Mouse (Mus musculus): ENCODE measurements around the gene Grip2.

Gene Grip2

DNA sequence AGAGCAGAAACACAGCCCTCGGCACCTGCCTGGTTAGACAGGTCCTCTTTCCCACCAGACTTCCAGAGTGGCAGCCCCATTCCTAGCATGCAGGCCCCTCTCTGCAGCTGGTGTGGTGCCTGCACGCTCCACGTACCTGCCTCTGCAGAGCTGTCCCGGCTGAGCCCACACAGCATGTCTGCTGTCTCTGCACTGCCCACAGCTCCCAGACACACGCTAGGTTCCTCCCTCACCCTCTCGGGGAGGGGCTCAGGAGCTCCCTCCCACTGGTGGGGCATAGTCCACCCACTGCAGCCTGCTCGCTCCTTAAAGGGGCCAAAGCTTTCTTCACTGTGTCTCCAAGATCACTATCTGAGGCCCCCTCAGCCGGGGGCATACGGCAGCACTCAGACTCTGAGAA, 31.0 kb downstream of the Grip2 start:
- no peak for DNase-seq (ENCODE audit: extremely low read depth, low read depth)

GRCm38 (mm10) chr6:91795640-91796039, 31.4 kb downstream of the Grip2 start:
- no peak for DNase-seq (ENCODE audit: extremely low read depth, low read depth)

DNA sequence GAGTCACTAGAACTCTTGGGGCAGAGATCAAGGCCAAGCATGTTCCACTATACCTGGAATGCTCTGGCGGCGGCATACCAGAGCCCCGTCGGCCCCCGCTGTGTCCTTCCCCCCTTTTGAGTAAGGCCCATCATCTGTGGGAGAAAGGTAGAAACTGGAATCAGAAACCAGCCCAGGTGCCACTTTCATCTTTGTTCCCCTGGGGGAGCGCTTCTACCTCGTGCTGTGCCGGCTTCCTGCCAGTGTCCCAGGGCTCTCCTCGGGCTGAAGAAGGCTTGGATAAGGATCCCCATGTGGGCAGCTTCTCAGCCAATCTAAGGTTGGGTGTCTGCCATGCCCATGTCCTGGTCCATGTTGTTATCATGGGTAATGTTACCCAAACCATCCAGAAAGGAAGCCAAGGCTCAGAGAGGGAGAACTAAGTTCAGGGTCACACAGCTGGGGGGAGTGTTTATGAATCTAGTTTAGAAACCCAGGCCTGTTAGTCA, 38.7 kb downstream of the Grip2 start:
- no peak for DNase-seq (ENCODE audit: extremely low read depth, low read depth)

GRCm38 (mm10) chr6:91785018-91785417, 42.0 kb downstream of the Grip2 start:
- DNase-seq (ENCODE audit: extremely low read depth, low read depth): no peak

DNA sequence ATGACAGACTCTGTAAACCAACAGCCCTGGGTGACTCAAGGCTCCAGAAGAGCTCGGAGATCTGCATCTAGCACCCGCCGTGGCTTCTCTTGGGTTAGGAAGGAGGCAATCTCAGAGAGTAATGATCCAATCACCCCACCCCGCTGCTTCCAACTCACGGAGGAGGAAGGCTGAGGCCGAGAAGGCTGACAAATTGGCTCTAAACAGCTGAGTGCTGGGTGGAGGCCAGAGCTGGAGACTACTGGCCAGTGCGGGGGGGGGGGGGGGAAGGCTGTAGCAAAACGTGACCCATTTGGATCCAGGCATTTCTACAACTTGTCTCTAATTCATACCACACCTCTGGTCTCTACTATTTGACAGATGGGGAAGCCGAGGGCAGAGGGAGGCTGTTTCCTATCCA, 47.8 kb downstream of the Grip2 start:
- no peak for DNase-seq (ENCODE audit: extremely low read depth, low read depth)

- no peak for DNase-seq (ENCODE audit: extremely low read depth, low read depth)
These were observed 50.5 kb downstream of the Grip2 start for GRCm38 (mm10) chr6:91776543-91776942.

DNA sequence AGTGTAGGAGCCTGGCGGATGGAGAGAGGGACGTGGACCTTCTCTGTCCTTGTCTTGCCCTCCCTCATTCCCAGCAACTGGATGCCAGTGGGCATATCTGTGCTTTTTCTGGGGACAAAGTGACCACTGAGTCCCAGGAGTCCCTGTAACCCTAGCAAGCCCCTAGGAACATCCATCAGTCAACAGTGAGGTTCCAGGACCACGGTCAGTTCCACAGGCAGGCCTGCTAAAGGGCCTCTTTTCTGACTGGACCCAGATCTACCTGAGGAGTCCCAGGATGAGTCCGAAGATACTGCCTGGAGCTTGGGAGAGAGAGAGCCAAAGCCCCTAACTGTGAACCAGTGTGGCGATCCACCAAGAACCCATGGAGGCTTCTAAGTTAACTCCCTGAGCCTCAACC, 53.1 kb downstream of the Grip2 start:
- DNase-seq (ENCODE audit: extremely low read depth, low read depth): no peak

DNA sequence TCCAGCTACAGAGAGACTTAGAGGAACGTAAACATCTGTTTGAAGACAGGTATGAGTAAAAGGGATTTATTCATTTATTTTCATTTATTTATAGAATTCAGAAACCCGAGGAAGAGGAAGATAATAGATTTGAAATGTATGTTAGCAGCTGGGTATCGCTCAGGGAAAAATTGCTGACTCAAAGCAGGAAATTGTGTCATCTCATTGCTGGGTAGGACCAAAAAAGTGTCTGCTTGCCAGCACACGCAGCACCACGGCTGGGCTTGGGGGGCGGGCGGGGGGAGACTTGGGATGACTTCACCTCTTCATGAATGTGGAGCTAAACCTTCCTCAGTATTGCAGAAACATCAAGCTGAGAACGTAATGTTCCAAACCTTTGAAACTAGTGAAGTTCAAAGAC, 59.5 kb downstream of the Grip2 start:
- no peak for DNase-seq (ENCODE audit: extremely low read depth, low read depth)

DNA sequence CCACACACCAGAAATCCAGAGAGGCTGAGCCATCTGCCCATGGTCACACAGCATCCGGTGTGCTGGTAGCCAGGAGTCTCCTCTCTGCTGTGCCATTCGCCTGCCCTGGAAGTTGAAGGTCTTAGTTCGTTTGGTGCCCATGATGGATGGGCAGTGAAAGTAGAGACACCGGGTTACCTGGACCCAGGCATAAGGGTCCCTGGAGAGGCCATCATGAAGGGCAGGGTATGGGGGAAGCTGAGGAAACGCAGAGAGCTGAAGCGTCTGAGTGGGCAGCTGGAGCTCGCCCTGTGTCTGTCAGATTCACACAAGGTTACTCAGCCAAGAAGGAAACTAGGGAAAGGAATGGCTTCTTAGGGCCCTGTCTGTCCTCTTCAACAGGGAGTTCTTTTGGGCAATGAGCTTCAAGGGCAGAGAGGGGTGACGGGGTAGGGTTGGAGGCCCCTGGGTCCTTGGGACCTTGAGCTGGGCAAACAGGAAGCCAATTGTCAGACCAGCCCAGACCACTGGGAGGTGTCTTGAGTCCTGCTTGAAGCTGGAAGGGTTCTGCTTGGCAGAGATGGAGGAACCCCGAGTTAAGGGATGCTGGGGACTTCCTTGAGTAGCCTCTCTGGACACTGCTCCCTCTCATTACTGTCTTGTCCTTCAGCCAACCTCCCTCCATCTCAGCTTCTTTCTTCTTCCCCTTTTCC, 64.9 kb downstream of the Grip2 start:
- no peak for DNase-seq (ENCODE audit: extremely low read depth, low read depth)

GRCm38 (mm10) chr6:91754845-91755244, 72.2 kb downstream of the Grip2 start:
- DNase-seq (ENCODE audit: extremely low read depth, low read depth): no peak

DNA sequence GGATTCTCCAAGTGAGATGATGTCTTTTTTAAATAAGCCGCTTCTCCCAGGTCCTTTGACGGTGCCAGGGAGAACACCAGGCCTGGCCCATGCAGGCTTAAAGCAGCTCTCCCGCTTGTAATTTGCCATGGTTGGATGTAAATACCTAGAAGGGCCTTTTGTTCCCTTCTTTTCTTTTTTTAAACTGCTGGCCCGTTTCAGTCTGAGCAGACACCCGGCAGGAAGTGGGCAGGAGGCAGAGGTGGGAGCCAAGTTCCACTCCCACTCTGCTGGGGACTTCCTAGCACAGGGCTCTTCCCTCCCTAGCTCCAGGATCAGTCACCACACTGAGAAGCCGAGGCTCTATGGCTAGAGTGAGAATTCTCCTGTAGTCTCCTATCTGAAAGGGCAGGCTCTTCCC, 73.0 kb downstream of the Grip2 start:
- DNase-seq (ENCODE audit: extremely low read depth, low read depth): no peak

DNA sequence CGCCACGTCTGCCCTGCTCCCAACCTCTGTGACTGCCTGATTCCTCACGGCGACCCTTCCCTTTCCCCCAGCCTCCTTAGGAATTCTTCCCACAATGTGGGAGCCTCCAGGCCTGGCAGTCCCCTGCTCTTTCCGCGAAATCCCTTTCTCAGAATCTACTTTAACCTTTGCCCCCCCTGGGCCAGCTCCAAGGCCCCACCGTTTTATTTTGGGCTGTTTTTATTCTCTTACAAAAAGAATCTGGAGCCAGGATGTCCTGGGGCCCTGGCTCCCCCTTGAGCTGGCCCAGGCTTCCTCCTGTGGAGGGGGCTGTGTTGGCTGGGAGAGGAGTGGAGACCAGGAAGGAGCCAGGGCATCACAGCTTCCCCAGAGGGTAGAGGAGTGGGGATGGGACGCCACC, 74.2 kb downstream of the Grip2 start:
- DNase-seq (ENCODE audit: extremely low read depth, low read depth): no peak

DNA sequence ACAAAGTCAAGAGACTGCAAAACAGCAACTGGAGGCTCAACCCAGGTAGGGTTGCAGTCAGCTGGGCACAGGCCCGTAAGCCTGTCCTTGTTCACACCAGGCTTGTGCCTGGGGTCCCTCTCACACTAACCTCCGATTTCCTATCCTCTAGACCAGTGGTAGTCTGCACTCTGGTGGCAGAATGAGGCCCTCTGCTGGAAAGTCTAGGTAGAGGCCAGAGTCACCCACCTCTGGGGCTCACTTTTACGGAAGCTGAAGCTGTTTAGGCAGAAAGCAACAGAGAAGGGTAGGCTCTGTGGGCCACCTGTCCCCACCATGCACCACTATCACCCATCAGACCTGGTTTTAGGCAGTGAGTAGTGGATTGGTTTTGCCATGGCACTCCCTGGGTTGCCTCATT, 76.1 kb downstream of the Grip2 start:
- no peak for DNase-seq (ENCODE audit: extremely low read depth, low read depth)

- no peak for DNase-seq (ENCODE audit: extremely low read depth, low read depth)
These were observed 80.3 kb downstream of the Grip2 start for GRCm38 (mm10) chr6:91746776-91747175.

- no peak for DNase-seq (ENCODE audit: extremely low read depth, low read depth)
These were observed 81.0 kb downstream of the Grip2 start for GRCm38 (mm10) chr6:91745947-91746582.

DNA sequence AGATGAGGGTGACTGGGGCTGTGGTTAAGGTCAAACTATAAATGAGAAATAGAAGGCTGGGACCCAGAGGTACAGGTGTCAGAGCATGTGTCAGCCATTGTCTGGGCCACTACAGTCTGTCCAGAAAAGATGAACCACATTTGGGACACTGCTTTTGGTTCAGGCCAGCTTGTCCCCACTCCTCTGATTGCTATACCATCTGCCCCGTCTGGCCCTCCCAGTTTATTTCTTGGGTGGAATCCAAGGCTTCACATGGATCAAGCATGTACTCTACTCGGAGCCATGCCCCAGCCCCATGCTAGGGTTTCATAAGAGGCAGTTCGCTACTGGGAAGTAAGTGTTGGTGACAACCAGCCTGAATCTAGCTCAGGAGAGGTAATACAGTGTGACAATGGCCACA, 81.8 kb downstream of the Grip2 start:
- no peak for DNase-seq (ENCODE audit: extremely low read depth, low read depth)

DNA sequence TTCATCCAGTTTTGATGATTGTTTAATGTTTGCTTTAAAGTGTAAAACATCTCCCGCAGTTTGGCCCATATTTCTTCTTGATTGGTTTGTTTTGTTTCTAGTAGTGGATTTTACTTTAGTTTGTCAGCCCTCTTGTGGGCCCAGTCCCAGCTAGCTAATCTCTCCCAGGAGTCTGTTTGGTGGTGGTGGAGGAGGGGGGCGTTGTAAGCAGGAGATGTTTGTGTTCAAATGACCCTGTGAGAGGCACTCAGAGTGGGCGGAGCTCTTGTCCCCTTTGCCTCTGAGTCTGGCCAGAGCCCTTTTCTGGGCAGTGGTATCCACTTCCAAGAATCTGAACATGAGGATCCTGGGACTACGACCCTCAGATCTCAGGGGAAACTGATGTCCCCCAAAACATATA, 83.2 kb downstream of the Grip2 start:
- DNase-seq (ENCODE audit: extremely low read depth, low read depth): no peak

GRCm38 (mm10) chr6:91742995-91743394, 84.1 kb downstream of the Grip2 start:
- DNase-seq (ENCODE audit: extremely low read depth, low read depth): no peak

- no peak for DNase-seq (ENCODE audit: extremely low read depth, low read depth)
These were observed 84.6 kb downstream of the Grip2 start for GRCm38 (mm10) chr6:91742466-91742865.

DNA sequence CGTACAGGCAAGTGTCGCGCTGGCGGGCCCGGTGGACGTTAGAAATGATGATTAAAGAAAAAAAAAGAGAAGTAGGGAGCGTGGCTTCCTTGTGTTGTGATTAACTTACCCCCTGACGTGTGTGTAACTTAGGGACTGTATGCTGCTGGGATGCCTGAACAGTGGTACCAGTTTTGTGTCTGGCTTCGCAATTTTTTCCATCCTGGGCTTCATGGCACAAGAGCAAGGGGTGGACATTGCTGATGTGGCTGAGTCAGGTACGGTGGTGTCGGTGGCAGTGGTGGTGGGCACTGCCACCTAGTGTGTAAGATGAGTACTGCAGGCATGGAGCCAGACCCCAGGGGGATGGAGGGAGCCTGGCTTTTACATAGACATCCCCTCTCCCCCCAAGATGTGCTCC, 86.0 kb downstream of the Grip2 start:
- peak; percentile 7 for DNase-seq (ENCODE audit: extremely low read depth, low read depth)

DNA sequence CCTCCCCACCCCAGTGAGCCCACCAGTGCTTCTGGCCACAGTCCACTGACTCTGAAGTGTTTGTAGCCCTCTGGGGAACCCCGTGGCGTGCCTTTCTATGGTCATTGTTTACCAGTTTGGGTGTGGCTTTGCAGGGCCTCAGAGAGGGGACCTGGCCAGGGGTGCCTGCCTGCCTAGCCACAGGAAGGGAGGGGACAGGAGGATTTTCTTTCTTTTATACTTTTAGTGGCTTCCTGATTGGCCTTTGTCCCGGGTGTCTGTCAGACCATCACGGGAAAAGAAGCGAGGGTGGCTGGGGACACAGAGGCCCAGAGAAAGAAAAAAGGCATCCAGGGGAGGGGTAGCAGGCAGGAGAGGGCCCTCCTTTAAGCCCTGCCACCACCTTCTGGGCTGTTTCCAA, 89.0 kb downstream of the Grip2 start:
- no peak for DNase-seq (ENCODE audit: extremely low read depth, low read depth)

DNA sequence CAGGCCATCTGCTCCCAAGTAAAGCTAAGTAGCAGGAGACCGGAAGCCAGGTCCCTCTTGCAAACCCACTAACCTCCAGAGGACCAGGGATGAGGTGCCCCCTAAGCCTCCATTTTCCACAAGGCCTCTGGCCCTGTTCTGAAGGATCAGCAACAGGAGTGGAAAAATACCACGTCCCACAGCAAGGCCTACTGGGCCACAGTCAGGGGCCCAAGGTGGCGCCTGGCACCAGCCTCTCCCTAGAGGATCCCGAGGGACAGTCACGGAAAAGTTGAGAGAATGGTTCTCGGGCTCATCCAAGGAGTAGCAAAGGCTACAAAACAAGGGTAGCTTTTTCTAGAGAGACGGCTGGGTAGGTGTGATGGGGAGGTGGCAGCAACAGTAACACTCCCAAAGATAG, 89.6 kb downstream of the Grip2 start:
- DNase-seq (ENCODE audit: extremely low read depth, low read depth): no peak

- no peak for DNase-seq (ENCODE audit: extremely low read depth, low read depth)
These were observed 90.6 kb downstream of the Grip2 start for GRCm38 (mm10) chr6:91736471-91736870.

All from MEL-GATA-1-ER (cell line).